In genomic region chr5:41898748-41899147, GRCm38 (mm10) we compare ENCODE assay signal across 22 mouse cellular contexts. TPM values are rescaled to one million over a fixed set of nuclear protein-coding genes. Genes with fewer than 3 reads are reported as not detected.
DNase-seq lines count a peak whose midpoint lies in the region; ATAC-seq lines count a peak whose summit lies in the region.
"Had no signal": no experiment of that assay in that cellular context is flagged by ENCODE, and none has a peak within 500 bp of the region (broad histone marks: within the 10 kb centered on the region; RNA-seq: fewer than 3 reads in every experiment).

No protein-coding gene starts in this region.

- no peaks in the 10 kb centered on the region for H3K27me3 ChIP-seq in embryonic facial prominence, embryonic 14.5 days (replicated peaks; ENCODE audit: control insufficient read depth, insufficient read depth, low read length)
- H3K27me3 ChIP-seq in embryonic facial prominence, embryonic 10.5 days (replicated peaks; ENCODE audit: low read depth, poor library complexity, severe bottlenecking), result no peaks in the 10 kb centered on the region
- H3K27me3 ChIP-seq: liver, embryonic 13.5 days had no signal

- H3K36me3 ChIP-seq in embryonic facial prominence, embryonic 14.5 days (ENCODE audit: control insufficient read depth, insufficient read depth, low read length), result no peaks in the 10 kb centered on the region
- H3K36me3 ChIP-seq in embryonic facial prominence, embryonic 10.5 days (replicated peaks), result no peaks in the 10 kb centered on the region
- H3K36me3 ChIP-seq: heart, embryonic 10.5 days; liver, embryonic 13.5 days had no signal

- no peak for ATAC-seq in embryonic facial prominence, embryonic 14.5 days (ENCODE audit: low read depth)
- ATAC-seq: forebrain, embryonic 16.5 days; inflammation-experienced regulatory T-cells, adult 6 months had no signal

- no peak overlapping the region for H3K4me2 ChIP-seq in embryonic facial prominence, embryonic 14.5 days (ENCODE audit: low read depth, low read length)
- H3K4me2 ChIP-seq: hindbrain, embryonic 14.5 days; liver, embryonic 13.5 days; midbrain, embryonic 11.5 days had no signal

- no peak overlapping the region for H3K9ac ChIP-seq in embryonic facial prominence, embryonic 14.5 days (ENCODE audit: low read depth, low read length)
- H3K9ac ChIP-seq: hindbrain, embryonic 14.5 days; liver, embryonic 13.5 days had no signal

- H3K4me3 ChIP-seq in embryonic facial prominence, embryonic 14.5 days (ENCODE audit: low read depth, low read length), result no peak overlapping the region
- H3K4me3 ChIP-seq in embryonic facial prominence, embryonic 10.5 days, result no peak overlapping the region
- H3K4me3 ChIP-seq: heart, embryonic 10.5 days; liver, embryonic 13.5 days had no signal

- intact Hi-C loops in left cerebral cortex, postnatal 10 days (cut with DNase I), result no loop called here

- peak; percentile 14 for DNase-seq in embryonic facial prominence, embryonic 14.5 days (ENCODE audit: low spot score)
- no peak for DNase-seq in embryonic facial prominence, embryonic 10.5 days (ENCODE audit: low spot score)
- peak; percentile 15 to 16 for DNase-seq in left cerebral cortex, adult 18-20 months (ENCODE audit: low spot score in 2 of 2)
- no peak for DNase-seq in left cerebral cortex, postnatal 10 days (ENCODE audit: extremely low spot score in 1 of 2, low spot score in 2 of 2)
- DNase-seq in brain, adult 2 months (ENCODE audit: low read depth, low spot score), result peak; percentile 70
- peak; percentile 27 for DNase-seq in telencephalon, adult 2 months (ENCODE audit: low read depth, low spot score)
- DNase-seq in yolk sac, embryonic 10.5 days (ENCODE audit: low spot score), result no peak
- DNase-seq: adrenal gland, adult 2 months; cerebellum, adult 9-10 months; heart, postnatal 4 days; kidney, adult 2 months; liver, embryonic 13.5 days; lung, adult 2 months; lung, postnatal 14 days; thymus, adult 2 months; thymus, postnatal 4 days had no signal

- H3K9me3 ChIP-seq in embryonic facial prominence, embryonic 14.5 days (ENCODE audit: control insufficient read depth, low read length), result no peaks in the 10 kb centered on the region
- H3K9me3 ChIP-seq in embryonic facial prominence, embryonic 10.5 days, result no peaks in the 10 kb centered on the region
- H3K9me3 ChIP-seq: heart, embryonic 10.5 days; liver, embryonic 13.5 days had no signal

- no peak overlapping the region for H3K27ac ChIP-seq in embryonic facial prominence, embryonic 14.5 days (replicated peaks; ENCODE audit: low read depth, low read length)
- H3K27ac ChIP-seq in embryonic facial prominence, embryonic 10.5 days (replicated peaks), result no peak overlapping the region
- H3K27ac ChIP-seq: heart, embryonic 10.5 days; hindbrain, embryonic 14.5 days; kidney, postnatal 0 days; liver, embryonic 13.5 days had no signal

- H3K4me1 ChIP-seq in embryonic facial prominence, embryonic 14.5 days (ENCODE audit: control insufficient read depth, insufficient read depth, low read length), result no peaks in the 10 kb centered on the region
- no peaks in the 10 kb centered on the region for H3K4me1 ChIP-seq in embryonic facial prominence, embryonic 10.5 days
- H3K4me1 ChIP-seq: heart, embryonic 10.5 days; liver, embryonic 13.5 days had no signal

- WGBS in embryonic facial prominence, embryonic 14.5 days, result 58% methylated on average over 1 of the region's 1 CpGs
- 72% methylated on average over 1 of the region's 1 CpGs for WGBS in embryonic facial prominence, embryonic 10.5 days

RNA-seq across cellular contexts. Expression of gene Bod1l, which starts 54.6 kb away (rescaled TPM):
- 20.7 and 23.5 TPM in 2 replicates for polyA plus RNA-seq in embryonic facial prominence, embryonic 14.5 days (2014; fragmentation: Nextera tagmentation; extraction: Ambion mirVana)
- polyA plus RNA-seq in embryonic facial prominence, embryonic 10.5 days (2016; fragmentation: Nextera tagmentation; extraction: Ambion mirVana), result 18.6 and 19.4 TPM in 2 replicates
- total RNA-seq in left cerebral cortex, adult 18-20 months (2021), result 10 to 100 TPM; 35.8 to 37.5 TPM
- total RNA-seq in left cerebral cortex, postnatal 10 days (2021), result 10 to 100 TPM; 32.8 to 33.3 TPM

Comparison
In these comparisons a context has a peak if more than half of its experiments do, and no peak if none do; other contexts are left out.
1. DNase-seq: peak in embryonic facial prominence, embryonic 14.5 days (single experiment), left cerebral cortex, adult 18-20 months (2 of 2), brain, adult 2 months (single experiment) and telencephalon, adult 2 months (single experiment); none in embryonic facial prominence, embryonic 10.5 days (single experiment), left cerebral cortex, postnatal 10 days (0 of 2) and yolk sac, embryonic 10.5 days (single experiment).